Mouse (Mus musculus) bone marrow macrophage, adult 2 months (primary cell): Measurements from ENCODE around the gene Abhd16b.

Experiments used
- CTCF ChIP-seq: IDR thresholded peaks from 2 replicates; pipeline ENCODE4 v1.5.1; 2012; ENCODE audit warnings: low read depth, mild to moderate bottlenecking, low read length, moderate library complexity
- POLR2A ChIP-seq: IDR thresholded peaks from 2 replicates; pipeline ENCODE4 v1.6.1; 2012; ENCODE audit warnings: mild to moderate bottlenecking, low read depth, low read length, borderline replicate concordance

DNA sequence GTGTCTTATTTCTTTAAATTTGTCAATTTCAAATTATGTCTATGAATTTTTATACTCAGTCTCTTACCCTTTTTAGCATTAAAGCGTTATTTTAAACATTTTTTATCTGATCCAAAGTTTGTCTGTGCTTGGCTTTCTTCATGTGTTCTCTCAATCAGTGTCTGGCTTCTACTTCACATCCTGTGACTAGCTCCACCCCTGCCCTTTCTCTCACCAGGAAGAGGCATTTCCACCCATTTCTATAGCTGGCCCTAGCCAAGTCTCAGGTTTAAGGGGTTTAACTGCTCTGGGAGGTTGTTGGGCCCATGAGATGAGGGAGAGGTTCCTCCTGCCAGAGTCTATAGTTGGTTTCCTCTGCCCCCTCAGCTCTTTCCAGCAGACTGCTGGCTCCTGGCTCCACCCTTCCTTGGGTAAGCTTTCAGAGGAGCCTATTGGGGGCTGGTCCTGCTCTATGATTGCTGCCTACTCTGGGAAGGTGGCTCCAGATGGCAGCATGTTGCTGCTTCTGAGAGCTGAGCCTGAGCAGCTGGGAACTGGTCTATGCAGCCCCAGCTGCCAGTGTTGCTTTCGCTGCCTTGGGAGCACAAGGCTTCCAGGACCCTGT is 44.5 kb downstream of the Abhd16b start:
- TF ChIP-seq POLR2A (no peak), CTCF (no peak)
